Mouse (Mus musculus): ENCODE data around the gene Styk1.

GRCm38 (mm10) chr6:131369866-131370616, 16.6 kb upstream of the Styk1 start:
- TF ChIP-seq MAFK (IDR thresholded peaks at IDR 0.05; ENCODE audit: insufficient read depth, low read depth, low read length) (no peak), CHD2 (IDR thresholded peaks at IDR 0.05; ENCODE audit: low read depth, low read length) (no peak)
